Mouse (Mus musculus) heart, adult 2 months (tissue): ENCODE measurements around the gene Mvp.

ENCODE experiments used
- CTCF ChIP-seq: fragments of 200-600 bp; IDR thresholded peaks from 2 replicates; pipeline ENCODE4 v1.8.1; 2022; ENCODE audit warnings: antibody characterized with exemption, mild to moderate bottlenecking, moderate library complexity
- EP300 ChIP-seq: fragments of 200-500 bp; IDR thresholded peaks from 2 replicates; pipeline ENCODE4 v1.6.1; 2011; ENCODE audit warnings: low read depth, low read length, control low read depth; ENCODE audit not compliant: insufficient read depth
- POLR2A ChIP-seq: fragments of 200-500 bp; IDR thresholded peaks from 2 replicates; pipeline ENCODE4 v1.6.1; 2011; ENCODE audit warnings: mild to moderate bottlenecking, low read depth, low read length, control low read depth; ENCODE audit not compliant: insufficient read depth

DNA sequence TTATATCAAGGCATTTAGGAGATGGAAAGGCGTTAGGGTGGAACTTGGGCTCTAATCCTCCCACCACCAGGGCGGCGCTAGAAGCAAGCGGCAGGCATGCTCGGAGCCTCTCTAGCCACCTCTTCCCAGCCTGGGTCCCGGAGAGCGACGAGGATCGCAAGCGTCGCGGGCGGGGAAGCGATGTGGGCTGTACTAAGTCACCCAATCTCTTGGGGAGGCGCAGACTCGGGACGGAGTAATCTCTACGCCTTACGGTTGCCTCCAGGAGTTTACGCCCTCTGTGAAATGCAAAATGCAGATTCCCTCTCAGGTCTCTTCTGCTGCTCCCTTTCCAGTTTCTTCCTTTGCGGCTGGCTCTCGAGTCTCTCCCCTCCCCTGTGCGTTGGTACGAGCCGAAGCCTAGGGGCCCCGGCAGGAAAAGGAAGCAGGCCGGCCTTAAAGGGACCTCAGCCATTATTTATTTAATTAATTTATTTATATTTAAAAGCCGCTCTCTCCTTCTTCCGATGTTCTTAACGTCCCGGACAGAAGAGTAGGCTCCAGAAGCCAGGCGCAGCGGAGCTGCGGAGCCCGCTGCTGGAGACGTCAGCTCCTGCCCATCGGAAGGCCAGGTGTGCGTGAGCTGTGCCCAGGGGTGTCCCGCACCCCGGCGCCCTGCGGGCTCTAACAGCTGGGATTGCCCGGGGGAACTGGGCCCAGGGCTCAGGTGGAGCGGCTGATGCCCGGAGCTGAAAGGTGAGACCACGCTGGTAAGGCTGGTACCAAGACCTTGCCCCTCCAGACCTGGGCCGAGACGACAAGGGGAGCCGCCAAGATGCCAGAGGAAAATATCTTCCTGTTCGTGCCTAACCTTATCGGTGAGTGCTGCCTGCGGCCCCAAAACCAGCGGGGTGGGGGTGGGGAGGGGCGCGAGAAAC is 38.2 kb downstream of the Mvp start, which contains the start of gene Cdiptos:
- TF ChIP-seq POLR2A: peak; percentile 40; the same call in 1 of the 2 replicates
- TF ChIP-seq CTCF: peak; percentile 99; the same call in 1 of the 2 replicates
- peak; percentile 84; the same call in 1 of the 2 replicates for TF ChIP-seq EP300
